Mouse (Mus musculus) megakaryocyte progenitor cell, adult 5-6 weeks (primary cell): Measurements from ENCODE around the gene Itga1. TPM values are rescaled to one million over a fixed set of nuclear protein-coding genes. Genes with fewer than 3 reads are reported as not detected.

Experiments
- ATAC-seq: replicated peaks from 2 replicates; pipeline ENCODE4 v1.8.0; 2016; ENCODE audit warnings: mild to moderate bottlenecking, moderate TSS enrichment, inconsistent platforms; ENCODE audit not compliant: poor library complexity
- total RNA-seq, 2 experiments: library from RNA; stranded (forward) in 1 of 2; stranded (reverse) in 1 of 2; fragments of 157-497, 149-512 nt in 1 of 2; fragments of 200-1000 nt in 1 of 2; gene quantifications; 2 replicates each; pipeline versions ENCODE4 v1.2.3 to v1.2.4; 2015 to 2017

The Itga1 gene
- total RNA-seq, 2 experiments from 2014 or later: 8.8 to 12.3 TPM

GRCm38 (mm10) chr13:115100381-115101177 lies 1.2 kb downstream of the Itga1 start:
- ATAC-seq: no peak

GRCm38 (mm10) chr13:115099381-115099780 lies 2.4 kb downstream of the Itga1 start:
- no peak for ATAC-seq

GRCm38 (mm10) chr13:115098227-115098626 lies 3.5 kb downstream of the Itga1 start:
- no peak for ATAC-seq

- ATAC-seq: no peak
Measured at GRCm38 (mm10) chr13:115096965-115097364, 4.8 kb downstream of the Itga1 start.

GRCm38 (mm10) chr13:115096216-115096615 lies 5.5 kb downstream of the Itga1 start:
- ATAC-seq: no peak

DNA sequence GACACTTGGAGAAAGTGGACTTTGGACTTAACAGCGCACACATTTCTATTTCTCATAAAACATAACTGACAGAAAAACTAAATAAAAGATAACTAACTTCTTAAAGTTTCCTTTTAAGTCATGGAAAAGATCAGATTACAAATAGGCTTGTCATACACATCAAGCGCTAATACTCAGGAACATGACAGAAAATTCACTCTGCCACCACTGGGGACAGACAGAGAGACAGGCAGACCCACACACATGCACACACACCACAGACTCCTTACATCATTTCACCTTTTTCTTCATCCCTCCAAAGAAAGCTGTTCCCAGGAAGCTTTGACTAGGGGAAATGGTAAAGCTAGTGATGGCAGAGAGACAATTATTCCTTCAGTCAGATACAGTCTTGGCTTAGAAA lies 6.4 kb downstream of the Itga1 start:
- peak; percentile 43 for ATAC-seq

GRCm38 (mm10) chr13:115091511-115091910 lies 10.3 kb downstream of the Itga1 start:
- ATAC-seq: no peak

GRCm38 (mm10) chr13:115090977-115091445 lies 10.8 kb downstream of the Itga1 start:
- ATAC-seq: peak; percentile 14

DNA sequence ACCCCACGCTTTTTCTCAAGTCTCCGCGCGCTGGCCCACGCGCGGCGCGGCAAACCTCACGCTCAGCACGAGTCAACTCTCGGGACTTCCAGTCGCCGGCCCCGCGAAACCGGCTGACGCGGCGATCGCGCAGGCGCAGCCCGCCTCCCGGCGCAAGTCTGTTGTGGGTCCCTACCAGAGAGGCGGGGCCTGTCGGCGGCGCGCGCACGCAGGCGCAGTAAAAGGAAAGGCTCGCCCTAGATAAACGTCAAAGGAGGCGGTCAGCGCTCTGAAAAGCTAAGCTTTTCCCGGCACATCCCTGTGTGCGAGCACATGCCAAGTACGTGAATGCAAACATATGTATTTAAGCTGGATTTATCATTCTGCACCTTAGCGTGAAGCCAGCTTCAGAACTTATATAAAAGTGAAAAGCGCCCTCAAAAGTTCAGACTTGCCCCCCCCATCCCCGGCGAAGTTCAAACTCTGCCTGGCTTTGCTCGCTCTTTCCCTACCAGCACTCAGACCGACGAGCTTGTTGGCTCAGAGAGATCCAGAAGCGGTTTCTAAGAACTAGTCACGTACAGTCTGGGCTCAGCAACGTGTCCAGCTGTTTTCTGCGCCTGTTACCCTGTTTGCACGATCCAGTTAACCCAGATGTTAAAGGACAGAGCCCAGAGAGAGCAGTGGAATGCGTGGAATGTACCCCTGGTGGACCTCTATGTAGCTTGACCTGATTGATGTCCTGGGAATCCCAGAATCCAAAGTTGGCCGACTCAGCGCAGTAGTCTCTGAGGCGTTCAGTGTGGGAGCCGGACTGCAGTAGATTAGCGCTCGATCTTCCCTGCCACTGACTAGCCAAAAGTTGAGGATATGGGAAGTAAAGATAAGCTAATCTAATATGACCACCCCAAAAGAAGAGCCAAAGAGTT lies 11.4 kb downstream of the Itga1 start, which contains the start of gene Pelo:
Gene Pelo (minus strand): TSS at position 118 of the 908 bp plus-strand sequence.
- ATAC-seq: peak; percentile 76

DNA sequence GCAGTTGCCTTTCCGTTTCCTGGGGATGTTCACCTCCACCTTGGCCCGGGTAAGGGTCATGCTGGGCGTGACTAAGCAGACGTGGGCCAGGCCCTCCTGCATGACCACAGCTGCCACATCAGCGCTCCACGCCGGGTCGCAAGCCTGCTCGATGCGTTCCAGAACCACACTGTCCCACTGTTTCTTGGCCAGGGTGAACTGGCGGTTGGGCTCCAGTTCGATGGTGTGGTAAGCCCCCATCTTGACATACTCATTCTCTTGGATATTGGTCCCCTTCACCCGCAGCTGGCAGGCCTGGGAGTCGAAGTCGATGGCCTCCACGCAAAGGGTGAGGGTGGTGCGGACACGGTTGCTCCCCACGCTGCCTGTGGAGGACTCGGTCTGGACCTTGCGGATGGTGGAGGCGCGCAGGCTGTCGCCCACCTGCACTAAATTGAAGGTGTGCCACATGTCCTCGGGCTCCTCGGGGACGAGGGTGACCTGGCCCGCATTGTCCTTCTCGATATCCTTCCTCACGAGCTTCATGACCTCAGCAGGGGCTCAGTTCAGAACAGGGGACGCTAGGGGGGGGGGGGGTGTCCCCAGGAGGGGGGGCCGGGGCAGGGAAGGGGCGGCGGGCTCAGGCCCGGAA lies 12.3 kb downstream of the Itga1 start:
- ATAC-seq: peak; percentile 45

DNA sequence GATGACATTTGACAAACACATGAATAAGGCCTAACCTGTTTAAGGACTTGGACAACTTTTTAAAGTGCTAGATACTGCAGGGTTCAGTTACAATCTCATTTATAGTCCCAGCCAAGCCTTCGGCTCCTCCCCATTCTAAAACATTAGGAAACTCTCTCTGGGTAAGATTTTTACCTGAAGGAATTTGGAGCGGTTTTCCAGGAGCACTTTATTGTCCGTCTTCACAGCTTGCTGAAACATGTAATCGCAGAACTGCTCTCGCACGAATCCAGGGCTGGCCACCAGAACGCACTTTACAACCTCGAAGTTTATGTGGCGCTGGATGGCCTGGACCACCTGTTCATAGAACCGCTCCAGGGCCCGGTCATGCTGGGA lies 12.8 kb downstream of the Itga1 start:
- no peak for ATAC-seq

GRCm38 (mm10) chr13:115085974-115086373 lies 15.8 kb downstream of the Itga1 start:
- no peak for ATAC-seq

DNA sequence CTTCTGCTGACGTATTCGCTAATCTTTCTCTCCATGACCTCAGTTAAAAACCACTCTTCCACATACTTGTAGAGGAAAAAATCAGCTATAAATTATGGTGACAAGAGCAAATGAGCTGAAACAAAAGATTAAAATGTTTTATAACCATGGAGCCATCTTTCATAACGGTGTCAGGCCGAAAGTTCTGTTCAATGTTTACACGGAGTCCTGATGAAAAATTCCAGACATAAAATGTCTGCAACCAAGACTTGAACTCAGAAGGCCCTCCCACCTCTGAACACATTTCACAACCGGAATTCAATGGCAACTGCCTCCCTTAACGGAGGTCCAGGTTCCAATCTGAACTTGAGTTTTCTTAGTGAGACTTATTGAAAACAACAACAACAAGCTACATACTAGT lies 19.4 kb downstream of the Itga1 start:
- no peak for ATAC-seq

DNA sequence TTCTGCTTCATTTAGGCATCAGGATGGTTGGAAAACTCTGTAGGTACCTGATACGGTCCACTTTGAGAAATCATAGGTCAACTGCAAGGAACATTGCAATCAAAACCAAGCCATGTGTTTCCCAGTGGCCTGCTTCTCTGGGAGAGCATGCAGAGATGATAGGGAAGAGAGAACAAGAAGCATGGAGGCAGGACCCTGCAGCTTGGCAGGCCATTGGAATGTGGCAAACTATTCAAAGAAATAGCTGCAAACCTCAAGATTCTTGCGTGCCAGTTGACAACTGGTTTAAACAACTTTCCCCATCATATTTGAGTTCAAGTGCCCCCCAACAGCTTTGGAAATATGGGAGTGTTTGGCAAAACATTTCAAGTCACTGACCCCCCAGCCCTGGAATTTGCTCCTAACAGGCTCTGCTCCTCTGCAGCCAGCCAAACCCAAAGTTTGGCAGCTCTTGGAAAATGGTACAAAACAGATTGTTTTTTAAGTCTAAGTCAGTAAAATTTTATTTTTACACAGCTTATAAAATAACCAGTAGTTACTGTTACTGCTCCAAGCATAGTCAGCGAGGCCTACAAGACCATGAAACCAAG lies 21.7 kb downstream of the Itga1 start:
- ATAC-seq: no peak

GRCm38 (mm10) chr13:115078997-115079685 lies 22.6 kb downstream of the Itga1 start:
- ATAC-seq: 0 out of 2 replicates have a peak, but pooled peaks have one; percentile 7

- ATAC-seq: peak; percentile 77
Measured at GRCm38 (mm10) chr13:115077346-115078134, 24.2 kb downstream of the Itga1 start.

DNA sequence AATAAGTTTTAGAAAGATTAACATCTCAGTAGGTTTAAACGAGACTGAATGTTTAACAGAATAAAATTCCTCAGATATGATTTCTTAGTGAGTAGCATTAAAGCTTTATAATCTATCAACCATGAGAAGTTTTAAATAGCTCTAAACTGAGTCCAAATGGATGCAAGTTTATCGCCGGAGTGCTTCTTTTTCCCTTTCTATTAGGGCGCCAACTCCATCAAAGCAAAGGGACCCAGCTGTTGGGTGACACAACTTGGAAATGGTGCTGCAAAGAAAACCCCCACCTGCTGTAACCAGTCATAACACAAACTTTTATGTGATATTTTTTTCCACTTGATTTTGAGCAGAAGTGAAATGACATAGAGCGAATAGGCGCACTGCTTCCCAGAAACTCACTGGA lies 29.4 kb downstream of the Itga1 start:
- no peak for ATAC-seq

DNA sequence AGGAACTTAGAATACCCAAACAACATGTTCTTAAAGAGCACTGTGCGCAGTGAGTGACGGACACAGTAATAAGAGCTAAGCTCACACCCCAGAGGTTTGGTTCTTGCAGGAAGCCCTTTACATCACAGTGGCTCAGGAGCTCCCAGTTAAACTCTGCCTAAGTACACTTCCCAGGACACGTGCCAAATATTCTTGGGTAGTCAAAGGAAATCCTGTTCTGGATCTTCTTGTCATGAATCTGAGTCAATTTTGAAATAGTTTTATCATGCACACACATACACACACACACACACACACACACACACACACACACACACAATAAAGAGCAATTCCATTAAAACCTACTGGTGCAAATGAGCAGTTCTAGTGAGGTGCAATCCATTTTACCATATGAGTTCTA lies 30.3 kb downstream of the Itga1 start:
- no peak for ATAC-seq

- ATAC-seq: peak; percentile 86
Measured at GRCm38 (mm10) chr13:115067968-115068330, 33.8 kb downstream of the Itga1 start.
